Mouse (Mus musculus) brain, embryonic 14.5 days (tissue): ENCODE measurements around the gene Ccdc106.

Experiments
- CTCF ChIP-seq: fragments of 200-500 bp; IDR thresholded peaks from 2 replicates; pipeline ENCODE4 v1.5.1; 2012; ENCODE audit warnings: inconsistent platforms, mild to moderate bottlenecking, moderate library complexity, borderline replicate concordance; ENCODE audit not compliant: insufficient read depth, insufficient read length; ENCODE audit errors: extremely low read depth
- POLR2A ChIP-seq: fragments of 200-500 bp; IDR thresholded peaks from 2 replicates; pipeline ENCODE4 v1.6.1; 2012; ENCODE audit warnings: mild to moderate bottlenecking, inconsistent platforms, borderline replicate concordance; ENCODE audit not compliant: poor library complexity, insufficient read depth, insufficient read length, severe bottlenecking; ENCODE audit errors: extremely low read depth

GRCm38 (mm10) chr7:5038940-5039339, 18.6 kb downstream of the Ccdc106 start:
- TF ChIP-seq POLR2A, result no peak
- TF ChIP-seq CTCF, result no peak
